Mouse (Mus musculus): ENCODE data around the gene Glipr1l2. TPM values are rescaled to one million over a fixed set of nuclear protein-coding genes. Genes with fewer than 3 reads are reported as not detected.
"Not testable (repeated sequence)": the region's sequence is repeated elsewhere in the genome, so short reads cannot be mapped to it uniquely, and the experiment has no call there.

Gene Glipr1l2
- not detected in 2 replicates for polyA plus RNA-seq (2012; ENCODE audit: insufficient read depth, insufficient read length, missing spikeins)

DNA sequence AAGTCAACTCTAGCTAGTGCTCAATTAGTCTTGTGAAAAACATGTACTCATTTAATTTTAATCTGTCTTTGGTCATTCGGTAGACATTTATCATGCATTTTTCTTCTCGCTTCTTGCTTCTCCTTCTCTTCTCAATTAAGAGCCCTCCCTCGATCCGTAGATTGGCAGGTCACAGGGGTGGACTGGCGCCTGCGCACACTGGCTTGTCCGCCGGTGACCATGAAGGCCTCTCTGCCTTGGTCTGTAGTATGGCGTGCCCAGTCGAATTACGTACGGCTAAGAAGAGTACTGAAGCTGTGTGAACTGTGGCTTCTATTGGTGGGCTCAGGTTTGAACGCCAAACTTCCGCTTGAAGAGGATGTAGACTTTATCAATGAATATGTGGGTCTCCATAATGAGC, at the start of gene Glipr1l2:
Glipr1l2 (plus strand) TSS at position 198 of the 400 bp plus-strand sequence.
- Histone ChIP-seq H3K4me1 (ENCODE audit: control insufficient read depth, insufficient read depth, insufficient read length, low read length) (no peaks in the 10 kb centered on the region), H3K27ac (replicated peaks; ENCODE audit: low read depth, low read length) (no peak within 1 kb of the TSS; the same call in 1 of the 2 replicates), H3K4me3 (ENCODE audit: insufficient read depth, low read depth, low read length) (no peak within 1 kb of the TSS)

DNA sequence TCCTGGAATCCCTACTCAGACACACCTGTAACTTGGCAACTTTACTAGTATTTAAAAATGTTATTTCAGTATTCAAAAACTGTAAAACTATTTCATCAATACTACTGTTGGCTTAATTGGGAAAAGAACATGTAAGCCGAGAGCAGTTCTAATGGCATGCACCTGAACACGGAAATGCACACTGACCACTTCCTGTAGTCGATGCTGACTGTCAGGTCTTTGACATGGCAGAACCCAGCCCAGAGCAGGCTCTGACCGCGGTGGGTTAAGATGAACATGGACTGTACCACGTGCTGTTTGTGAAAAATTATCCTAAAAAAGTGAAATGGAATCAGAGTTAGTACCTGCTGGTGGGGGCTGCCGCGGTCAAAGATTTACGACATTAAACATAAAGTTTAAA, 39.6 kb upstream of the Glipr1l2 start:
- H3K4me3 ChIP-seq (ENCODE audit: insufficient read depth, low read depth, low read length); H3K4me1 ChIP-seq (ENCODE audit: control insufficient read depth, insufficient read depth, insufficient read length, low read length): not testable (repeated sequence)

DNA sequence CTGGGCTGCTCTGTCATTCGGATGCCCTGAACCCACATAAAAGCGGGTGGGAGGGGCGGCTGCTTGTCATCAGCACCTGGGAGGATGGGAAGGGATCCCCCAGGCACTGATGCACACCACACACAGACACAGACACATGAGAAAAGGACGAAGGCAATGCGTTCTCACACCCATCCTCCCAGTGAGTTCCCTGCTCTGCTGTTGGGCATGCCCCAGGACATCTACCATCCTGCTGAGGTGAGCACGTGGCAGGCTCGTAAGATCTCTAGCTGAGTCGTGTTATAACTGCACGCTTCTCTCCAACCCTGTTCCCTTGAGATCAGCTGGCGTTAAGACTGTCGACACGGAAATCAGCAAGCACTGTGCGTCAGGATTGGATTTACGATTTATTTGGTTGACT, 38.9 kb upstream of the Glipr1l2 start:
- not testable (repeated sequence) for H3K4me1 ChIP-seq (ENCODE audit: control insufficient read depth, insufficient read depth, insufficient read length, low read length); H3K4me3 ChIP-seq (ENCODE audit: insufficient read depth, low read depth, low read length); H3K27ac ChIP-seq (replicated peaks; ENCODE audit: low read depth, low read length)

More for the DNA sequence above, 39.6 kb upstream of the Glipr1l2 start:
- H3K27ac ChIP-seq (replicated peaks; ENCODE audit: low read depth, low read length) = not testable (repeated sequence)

DNA sequence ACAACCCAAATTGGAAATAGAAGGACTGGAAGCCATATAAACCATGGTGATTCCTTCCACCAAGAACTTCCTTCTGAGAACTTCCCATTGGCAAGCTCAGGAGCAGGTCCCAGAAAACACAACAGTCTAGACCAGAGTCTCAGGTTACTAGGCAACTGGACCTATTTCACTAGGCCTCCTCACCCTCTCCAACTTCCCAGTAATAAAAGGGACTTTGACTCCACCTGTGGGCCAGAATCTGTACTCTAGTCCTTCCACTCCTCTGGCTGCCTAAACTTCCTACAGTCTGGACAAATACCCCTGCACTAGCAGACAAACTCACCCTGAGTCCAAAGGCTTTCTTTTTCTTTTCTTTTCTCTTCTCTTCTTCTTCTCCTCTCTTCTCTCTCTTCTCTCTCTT, 31.9 kb upstream of the Glipr1l2 start:
- no peaks in the 10 kb centered on the region for H3K4me1 ChIP-seq (ENCODE audit: control insufficient read depth, insufficient read depth, insufficient read length, low read length)
- no peak overlapping the region for H3K27ac ChIP-seq (replicated peaks; ENCODE audit: low read depth, low read length)
- H3K4me3 ChIP-seq (ENCODE audit: insufficient read depth, low read depth, low read length) = no peak overlapping the region

DNA sequence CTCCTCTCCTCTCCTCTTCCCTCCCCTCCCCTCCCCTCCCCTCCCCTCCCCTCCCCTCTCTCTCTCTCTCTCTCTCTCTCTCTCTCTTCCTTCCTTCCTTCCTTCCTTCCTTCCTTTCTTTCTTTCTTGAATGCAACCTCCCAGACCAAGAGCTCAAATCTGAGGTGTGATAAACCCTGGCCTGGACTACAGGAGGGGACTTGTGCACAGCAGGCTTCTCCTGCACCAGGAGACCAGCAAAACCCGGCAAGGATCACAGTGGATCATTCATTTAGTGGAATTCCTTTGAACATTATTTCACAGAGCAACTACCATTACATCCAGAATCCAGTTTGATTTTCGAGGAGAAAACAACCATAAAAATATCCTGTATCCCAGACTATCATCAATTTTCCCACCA, 31.2 kb upstream of the Glipr1l2 start:
- H3K4me1 ChIP-seq (ENCODE audit: control insufficient read depth, insufficient read depth, insufficient read length, low read length); H3K27ac ChIP-seq (replicated peaks; ENCODE audit: low read depth, low read length); H3K4me3 ChIP-seq (ENCODE audit: insufficient read depth, low read depth, low read length): not testable (repeated sequence)

DNA sequence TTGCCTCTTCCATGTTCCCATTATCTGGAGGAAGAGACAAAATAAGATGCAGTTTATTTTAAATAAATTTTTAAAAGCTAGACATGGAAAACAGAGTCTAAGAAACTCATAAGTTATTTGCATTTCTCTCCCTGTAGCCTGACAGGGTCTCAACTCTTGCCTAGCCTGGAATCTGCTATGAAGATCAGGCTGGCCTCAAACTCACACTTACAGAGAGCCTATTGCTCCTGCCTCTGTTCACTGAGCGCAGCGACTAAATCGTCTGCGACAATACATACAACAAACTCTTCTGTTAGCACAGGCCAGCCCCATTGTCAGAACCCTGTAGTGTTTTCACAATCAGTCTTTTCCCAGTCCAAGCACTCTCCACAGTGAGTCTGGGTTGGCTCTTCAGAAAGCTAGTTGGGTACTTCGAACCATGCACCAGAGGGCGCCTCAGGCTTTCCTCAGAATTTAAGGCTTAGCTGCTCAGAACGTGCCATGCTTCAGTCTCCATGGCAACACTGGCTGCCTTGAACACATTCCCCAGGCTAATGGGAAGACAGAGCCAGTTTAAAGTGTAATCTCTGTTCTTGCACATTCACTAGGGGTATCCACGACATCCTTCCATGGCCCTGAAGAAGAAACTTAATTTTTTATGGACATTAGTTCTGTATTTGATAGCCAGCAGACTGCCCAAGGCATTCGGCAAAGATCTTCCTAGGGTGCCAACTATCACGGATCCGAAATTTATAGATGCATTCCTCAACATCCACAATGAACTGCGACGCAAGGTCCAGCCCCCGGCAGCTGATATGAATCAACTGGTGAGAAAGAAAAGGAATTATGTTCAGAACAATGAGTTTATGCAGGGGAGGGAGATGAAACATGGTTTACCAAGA, 23.2 kb upstream of the Glipr1l2 start, which contains the start of gene Glipr1l1:
Glipr1l1 (plus strand) TSS at position 488 of the 881 bp plus-strand sequence.
- Histone ChIP-seq H3K27ac (replicated peaks; ENCODE audit: low read depth, low read length) (no peak within 1 kb of the TSS), H3K4me3 (ENCODE audit: insufficient read depth, low read depth, low read length) (no peak within 1 kb of the TSS), H3K4me1 (ENCODE audit: control insufficient read depth, insufficient read depth, insufficient read length, low read length) (no peaks in the 10 kb centered on the region)

DNA sequence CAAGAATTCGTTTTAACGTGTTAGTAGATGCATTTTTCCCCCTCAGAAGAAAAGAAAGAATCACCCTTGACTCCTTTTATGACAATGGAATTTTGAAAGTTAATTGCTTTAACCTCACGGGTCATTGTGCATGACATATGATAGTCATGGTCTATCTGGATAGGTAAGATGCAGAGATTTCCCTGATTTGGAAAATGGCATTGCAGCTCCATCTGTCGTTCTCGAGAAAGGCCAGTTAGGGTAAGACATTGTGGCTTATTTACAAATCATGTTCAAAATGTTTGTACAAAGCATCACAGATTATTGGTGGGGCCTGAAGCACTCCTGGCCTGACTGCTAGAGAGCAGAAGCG, 22.6 kb upstream of the Glipr1l2 start:
- not testable (repeated sequence) for H3K4me1 ChIP-seq (ENCODE audit: control insufficient read depth, insufficient read depth, insufficient read length, low read length); H3K27ac ChIP-seq (replicated peaks; ENCODE audit: low read depth, low read length); H3K4me3 ChIP-seq (ENCODE audit: insufficient read depth, low read depth, low read length)

DNA sequence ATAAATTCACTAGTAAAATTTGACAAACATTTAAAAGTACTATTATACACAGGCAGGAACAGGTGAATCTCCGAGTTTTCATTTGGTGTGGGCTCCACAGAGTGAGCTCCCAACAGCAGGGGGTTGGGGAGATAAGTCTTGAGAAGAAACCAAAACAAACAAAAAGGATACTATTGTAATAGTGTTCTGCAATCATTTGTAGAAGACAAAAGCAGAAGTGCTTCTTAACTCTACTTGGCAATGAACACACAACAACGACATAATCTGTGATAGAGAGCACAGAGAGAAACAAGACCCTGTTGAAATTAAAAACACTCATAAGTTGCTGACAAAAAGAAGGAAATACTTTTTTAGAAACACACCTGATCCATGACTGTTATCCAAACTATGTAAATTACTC, 3.1 kb upstream of the Glipr1l2 start:
- H3K4me1 ChIP-seq (ENCODE audit: control insufficient read depth, insufficient read depth, insufficient read length, low read length) = no peaks in the 10 kb centered on the region
- H3K27ac ChIP-seq (replicated peaks; ENCODE audit: low read depth, low read length) = no peak overlapping the region
- no peak overlapping the region for H3K4me3 ChIP-seq (ENCODE audit: insufficient read depth, low read depth, low read length)

DNA sequence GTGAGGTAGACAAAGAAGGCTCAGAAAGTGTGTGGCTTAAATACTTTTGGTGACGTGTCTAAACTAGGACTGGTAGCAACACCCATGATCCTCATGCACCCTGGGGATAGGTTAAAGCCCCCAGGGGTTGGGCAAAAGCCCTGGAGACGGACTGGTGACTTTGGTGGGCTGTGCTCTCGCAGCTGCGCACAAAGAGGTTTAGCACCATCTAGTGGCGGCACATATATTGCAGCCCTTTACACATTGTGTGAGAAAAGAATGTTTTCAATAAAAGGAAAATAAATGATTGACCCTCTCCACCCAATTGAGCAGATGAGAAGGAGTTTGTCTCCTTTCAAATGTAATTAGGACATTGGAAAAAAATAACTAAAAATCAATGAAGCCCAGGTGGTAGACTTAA, 22.6 kb downstream of the Glipr1l2 start:
- not testable (repeated sequence) for H3K4me3 ChIP-seq (ENCODE audit: insufficient read depth, low read depth, low read length); H3K27ac ChIP-seq (replicated peaks; ENCODE audit: low read depth, low read length); H3K4me1 ChIP-seq (ENCODE audit: control insufficient read depth, insufficient read depth, insufficient read length, low read length)

DNA sequence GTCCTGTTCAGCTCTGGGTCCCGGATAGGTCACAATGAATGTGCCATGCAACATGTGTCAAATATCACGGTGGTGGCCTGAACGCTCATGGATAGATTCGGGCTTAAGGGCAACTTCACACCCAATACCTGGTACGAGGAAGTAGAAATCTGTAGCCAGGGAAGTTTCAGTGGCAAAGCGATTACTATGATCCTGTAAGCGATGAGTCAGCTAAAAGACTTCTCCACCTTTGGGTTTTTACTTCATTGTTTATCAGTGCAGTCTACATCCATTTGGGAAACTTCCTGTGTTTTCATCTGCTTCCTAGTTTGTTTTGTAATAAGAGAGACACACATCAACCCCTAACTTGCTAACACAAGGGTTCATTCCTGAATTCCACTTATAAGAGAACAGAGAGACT, 27.2 kb downstream of the Glipr1l2 start:
- Histone ChIP-seq H3K27ac (replicated peaks; ENCODE audit: low read depth, low read length) (no peak overlapping the region), H3K4me3 (ENCODE audit: insufficient read depth, low read depth, low read length) (no peak overlapping the region), H3K4me1 (ENCODE audit: control insufficient read depth, insufficient read depth, insufficient read length, low read length) (no peaks in the 10 kb centered on the region)

DNA sequence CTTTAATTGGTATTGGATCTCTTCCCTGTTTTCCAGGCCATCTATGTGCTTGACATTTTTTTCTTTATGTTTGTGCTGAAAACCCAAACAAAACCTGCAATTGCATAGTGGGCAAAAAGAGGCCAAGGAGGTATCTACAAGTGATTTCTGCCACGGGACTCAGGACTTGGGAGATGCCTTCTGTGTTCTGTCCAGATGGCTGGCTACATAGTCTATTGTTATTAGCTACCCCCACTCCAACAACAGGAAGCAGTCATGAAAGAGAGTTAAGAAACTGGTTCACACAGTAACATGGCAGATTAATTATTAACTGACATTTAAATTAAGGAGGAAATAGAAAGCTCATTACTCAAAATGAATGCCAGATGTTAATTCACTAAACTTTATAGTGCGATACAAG, 41.9 kb downstream of the Glipr1l2 start:
- not testable (repeated sequence) for H3K4me1 ChIP-seq (ENCODE audit: control insufficient read depth, insufficient read depth, insufficient read length, low read length); H3K4me3 ChIP-seq (ENCODE audit: insufficient read depth, low read depth, low read length); H3K27ac ChIP-seq (replicated peaks; ENCODE audit: low read depth, low read length)

DNA sequence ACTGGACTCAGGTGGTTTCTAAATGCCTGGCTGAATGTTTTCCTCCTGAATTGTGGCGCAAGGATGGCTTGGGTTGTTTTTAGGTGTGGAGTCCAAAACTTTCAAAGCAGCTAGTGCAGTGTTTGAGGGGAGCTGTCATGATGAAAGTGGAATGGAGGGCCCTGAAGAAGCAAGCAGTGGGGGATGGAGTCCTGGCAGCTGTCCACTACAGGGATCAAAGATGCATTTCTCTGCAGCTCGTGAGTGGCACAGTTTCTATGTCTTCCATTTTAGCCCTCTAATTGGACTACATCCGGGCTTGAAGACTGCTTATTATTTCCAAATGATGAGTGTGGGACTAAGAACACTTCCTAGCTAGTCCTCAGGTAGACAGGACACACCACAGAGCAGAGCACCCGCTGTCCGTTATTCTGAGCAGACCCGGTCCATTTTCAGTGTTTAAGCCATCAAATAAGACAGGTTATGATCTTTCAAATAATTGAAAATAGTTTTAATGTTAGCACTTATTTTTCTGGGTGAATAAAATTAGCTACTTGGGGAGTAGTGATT, 44.6 kb downstream of the Glipr1l2 start:
- not testable (repeated sequence) for H3K4me3 ChIP-seq (ENCODE audit: insufficient read depth, low read depth, low read length); H3K4me1 ChIP-seq (ENCODE audit: control insufficient read depth, insufficient read depth, insufficient read length, low read length)

DNA sequence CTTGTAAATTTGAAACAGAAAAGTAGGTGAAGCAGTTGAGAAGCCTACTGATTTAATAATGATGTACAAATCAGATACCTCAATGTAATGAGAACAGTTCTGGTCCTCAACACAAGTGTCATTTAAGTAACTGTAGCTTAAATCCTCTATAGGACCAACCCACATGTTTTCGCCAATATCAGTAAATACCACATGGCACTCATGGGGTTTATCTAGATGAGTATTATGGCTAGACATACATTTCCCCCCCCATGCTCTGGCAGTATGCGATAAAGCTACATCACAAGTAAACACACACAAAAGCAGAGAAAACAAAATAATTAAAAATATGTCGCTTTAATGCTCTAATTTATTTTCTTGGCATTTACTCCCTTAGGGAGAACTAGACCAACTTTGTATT, 49.0 kb downstream of the Glipr1l2 start:
- H3K4me3 ChIP-seq (ENCODE audit: insufficient read depth, low read depth, low read length) = no peak overlapping the region
- H3K27ac ChIP-seq (replicated peaks; ENCODE audit: low read depth, low read length) = no peak overlapping the region
- no peaks in the 10 kb centered on the region for H3K4me1 ChIP-seq (ENCODE audit: control insufficient read depth, insufficient read depth, insufficient read length, low read length)

More for the DNA sequence above, 44.6 kb downstream of the Glipr1l2 start:
- H3K27ac ChIP-seq (replicated peaks; ENCODE audit: low read depth, low read length) = not testable (repeated sequence)

DNA sequence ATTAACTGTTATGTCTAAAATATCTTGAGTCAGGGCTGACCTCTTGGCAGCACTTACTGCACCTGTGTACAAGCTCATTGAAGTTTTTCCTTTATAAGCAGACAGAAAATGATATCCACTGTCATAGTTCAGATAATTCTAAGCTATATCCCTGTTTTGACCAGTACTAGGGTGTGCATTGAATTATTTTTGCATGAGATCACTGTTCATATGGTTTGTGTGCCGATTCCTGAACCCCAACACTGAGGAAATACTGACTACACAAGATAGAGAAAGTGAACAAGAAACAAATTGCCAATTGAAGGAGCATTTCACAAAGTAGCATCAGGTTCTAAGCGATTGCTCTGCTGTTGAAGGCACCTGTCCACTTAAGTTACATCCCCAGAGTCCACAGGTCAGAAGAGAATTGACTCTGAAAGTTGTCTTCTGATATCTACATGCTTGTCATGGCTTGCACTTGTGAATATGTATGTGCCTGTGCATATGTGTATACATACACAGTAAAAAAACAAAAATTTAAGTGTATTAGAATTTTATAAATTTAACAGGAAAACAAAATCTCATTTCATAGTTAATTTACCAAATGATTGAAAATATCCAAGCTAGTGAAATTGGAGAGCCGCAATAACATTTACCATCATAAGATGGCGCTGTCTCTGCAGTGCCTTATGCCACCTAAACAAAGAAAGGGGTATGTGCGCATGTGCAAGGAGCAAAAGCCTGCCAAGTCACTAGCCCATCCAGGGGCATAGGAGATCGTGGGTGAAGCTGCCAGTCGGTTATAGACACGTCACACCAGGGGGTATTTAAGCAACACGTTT, 55.1 kb downstream of the Glipr1l2 start:
- peak overlapping the region; percentile 60 for H3K4me3 ChIP-seq (ENCODE audit: insufficient read depth, low read depth, low read length)
- no peaks in the 10 kb centered on the region for H3K4me1 ChIP-seq (ENCODE audit: control insufficient read depth, insufficient read depth, insufficient read length, low read length)

DNA sequence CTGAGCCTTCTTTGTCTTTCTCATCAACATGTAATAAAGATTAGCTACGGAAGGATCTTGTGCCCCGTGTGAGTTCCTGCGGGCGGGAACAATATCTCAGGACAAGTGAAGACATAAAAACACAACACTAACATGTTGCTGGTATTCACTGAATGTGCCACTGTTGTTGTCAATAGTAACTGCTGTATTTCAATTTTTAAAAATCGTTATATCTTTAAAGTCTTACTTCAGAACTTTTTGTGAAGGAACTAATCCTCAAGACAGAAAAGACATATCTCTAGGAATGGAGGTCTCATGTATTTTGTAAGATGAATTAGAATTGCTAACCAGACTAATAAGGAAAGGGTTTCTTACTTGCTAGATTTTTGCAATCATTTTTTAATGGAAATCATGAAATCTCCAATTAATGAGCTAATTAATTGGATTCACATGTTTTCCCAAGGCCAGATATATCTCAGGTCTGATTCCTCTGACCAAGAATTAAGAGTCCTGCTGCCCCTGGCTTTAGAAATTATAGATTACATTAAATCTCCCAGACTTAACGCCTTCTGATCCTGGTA, 55.8 kb downstream of the Glipr1l2 start:
- no peaks in the 10 kb centered on the region for H3K4me1 ChIP-seq (ENCODE audit: control insufficient read depth, insufficient read depth, insufficient read length, low read length)
- peak overlapping the region; percentile 60 for H3K4me3 ChIP-seq (ENCODE audit: insufficient read depth, low read depth, low read length)
- peak overlapping the region; percentile 60; the same call in 1 of the 2 replicates for H3K27ac ChIP-seq (replicated peaks; ENCODE audit: low read depth, low read length)

More for the DNA sequence above, 55.1 kb downstream of the Glipr1l2 start:
- peak overlapping the region; percentile 60; the same call in 1 of the 2 replicates for H3K27ac ChIP-seq (replicated peaks; ENCODE audit: low read depth, low read length)

All from brown adipose tissue, adult 24 weeks (tissue).